Mouse (Mus musculus) left cerebral cortex, postnatal 4 days (tissue): ENCODE measurements around the gene Fbxl20. TPM values are rescaled to one million over a fixed set of nuclear protein-coding genes. Genes with fewer than 3 reads are reported as not detected.

ENCODE experiments used
- DNase-seq: peaks from one replicate; pipeline ENCODE4 v3.0.0-alpha.2; 2022
- intact Hi-C: fragments of 180-260 bp; cut with DNase I; formaldehyde crosslinking; loops from one replicate; pipeline ENCODE4 v1.15.1; 2025
- total RNA-seq, 2 experiments: library from RNA; stranded (reverse); gene quantifications; 2 replicates each; pipeline ENCODE4 v1.2.3; 2021

The Fbxl20 gene
- total RNA-seq, 2 experiments from 2014 or later: 24.4 to 27.5 TPM

DNA sequence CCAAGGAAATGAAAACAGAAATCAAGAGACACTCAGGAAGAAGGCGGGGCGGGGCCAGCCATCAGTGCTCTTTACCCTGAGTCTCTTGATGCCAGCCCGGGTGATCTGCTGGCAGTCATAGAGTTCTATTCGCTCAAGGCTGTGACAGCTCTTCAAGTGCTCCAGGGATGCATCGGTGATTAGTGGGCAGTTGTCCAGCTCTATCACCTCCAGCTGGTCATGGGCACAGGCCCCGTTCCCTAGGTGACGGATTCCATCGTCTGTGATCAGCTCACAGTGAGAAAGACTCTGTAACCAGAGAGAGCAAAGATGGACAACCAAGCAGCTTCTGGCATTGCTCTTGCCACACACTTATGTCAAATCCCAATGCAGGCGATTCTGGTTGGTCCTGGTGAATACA, 59.6 kb downstream of the Fbxl20 start:
- DNase-seq: peak; percentile 37
- intact Hi-C loops: no loop called here

DNA sequence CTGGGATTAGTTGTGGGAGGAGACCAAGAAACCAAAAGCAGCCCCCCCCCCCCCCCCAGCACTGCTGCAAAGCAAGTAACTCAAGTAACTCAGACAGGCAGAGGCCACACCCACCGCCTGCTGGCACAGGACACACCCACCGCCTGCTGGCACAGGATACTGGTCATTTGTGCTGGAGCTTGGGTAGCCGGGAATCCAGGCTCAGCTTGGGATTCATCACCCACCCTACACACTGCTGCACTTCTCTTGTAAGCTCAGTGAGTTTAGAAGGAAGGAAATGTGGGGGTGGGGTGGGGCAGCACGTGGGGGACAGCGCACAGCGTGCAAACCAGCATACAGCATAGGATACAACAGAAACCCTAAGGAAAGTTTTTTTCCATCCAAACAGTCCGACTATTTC, 62.0 kb downstream of the Fbxl20 start:
- intact Hi-C loops: no loop called here
- peak; percentile 56 for DNase-seq

GRCm38 (mm10) chr11:98086574-98086973, 63.6 kb downstream of the Fbxl20 start:
- no peak for DNase-seq
- intact Hi-C loops: no loop called here

DNA sequence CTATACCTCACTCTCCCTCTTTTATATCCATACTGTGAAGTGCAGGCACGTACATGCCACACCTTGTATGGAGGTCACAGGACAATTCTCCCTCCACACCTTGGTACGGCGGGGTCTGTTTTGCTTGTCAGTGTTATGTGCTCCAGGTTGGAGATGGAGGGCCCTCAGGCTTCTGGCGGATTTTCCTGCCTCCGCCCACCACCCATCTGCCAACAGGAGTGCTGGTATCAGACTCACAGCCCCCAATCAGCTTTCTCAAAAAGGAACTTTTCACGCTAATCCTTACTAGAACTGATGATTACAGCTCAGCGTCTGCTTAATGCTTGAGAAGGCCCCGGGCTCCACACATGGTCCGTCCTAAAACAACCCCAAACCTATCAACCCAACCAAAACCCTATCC, 64.1 kb downstream of the Fbxl20 start:
- DNase-seq: no peak
- intact Hi-C loops: no loop called here

- intact Hi-C loops: no loop called here
- DNase-seq: no peak
Measured at GRCm38 (mm10) chr11:98082745-98083144, 67.5 kb downstream of the Fbxl20 start.

DNA sequence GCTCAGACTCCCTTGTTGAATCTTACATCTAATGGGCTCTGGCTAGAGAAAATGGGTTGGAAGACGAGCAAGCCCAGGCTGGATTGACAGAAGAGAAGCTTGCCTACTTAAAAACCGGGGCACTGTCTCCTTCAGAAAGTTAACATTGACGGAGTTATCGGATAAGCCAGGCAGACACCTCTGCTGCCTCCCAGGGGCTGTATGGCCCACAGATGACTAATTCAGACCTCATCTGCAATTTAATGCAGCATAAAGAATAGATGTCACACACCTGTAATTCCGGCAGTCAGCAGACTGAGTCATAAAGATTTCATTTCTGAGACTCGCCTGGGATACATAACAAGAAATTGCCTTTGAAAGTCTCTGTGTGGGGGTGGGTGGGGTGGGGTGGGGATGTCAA, 69.8 kb downstream of the Fbxl20 start:
- intact Hi-C loops: no loop called here
- DNase-seq: no peak

DNA sequence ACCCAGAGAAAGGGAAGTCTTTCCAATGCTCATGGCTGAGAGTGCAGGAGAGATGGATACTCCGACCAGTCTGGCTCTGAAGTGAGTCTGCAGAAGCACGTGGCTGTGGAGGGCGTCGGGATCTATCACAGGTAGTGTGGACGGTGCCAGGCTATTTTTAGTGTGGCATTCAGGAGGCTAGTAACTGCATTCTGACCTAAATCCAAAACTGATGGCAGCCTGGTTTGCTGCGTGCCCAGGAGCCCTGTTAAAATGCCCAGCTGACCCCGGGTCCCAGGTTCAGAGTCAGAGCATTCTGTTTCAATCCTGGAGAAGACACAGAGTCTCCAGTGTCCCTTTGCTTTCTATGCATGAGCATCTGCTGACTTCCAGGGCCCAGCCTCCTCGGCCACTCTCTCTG, 73.1 kb downstream of the Fbxl20 start:
- no peak for DNase-seq
- intact Hi-C loops: loop anchor here (10.0 kb wide), 1 partner anchor 172 kb away; no protein-coding TSS in a partner anchor

- peak; percentile 91 for DNase-seq
- intact Hi-C loops: loop anchor here (2.0 to 10.0 kb wide), 2 partner anchors 45 to 171 kb away; no protein-coding TSS in a partner anchor
Measured at GRCm38 (mm10) chr11:98075195-98075808, 74.9 kb downstream of the Fbxl20 start.

DNA sequence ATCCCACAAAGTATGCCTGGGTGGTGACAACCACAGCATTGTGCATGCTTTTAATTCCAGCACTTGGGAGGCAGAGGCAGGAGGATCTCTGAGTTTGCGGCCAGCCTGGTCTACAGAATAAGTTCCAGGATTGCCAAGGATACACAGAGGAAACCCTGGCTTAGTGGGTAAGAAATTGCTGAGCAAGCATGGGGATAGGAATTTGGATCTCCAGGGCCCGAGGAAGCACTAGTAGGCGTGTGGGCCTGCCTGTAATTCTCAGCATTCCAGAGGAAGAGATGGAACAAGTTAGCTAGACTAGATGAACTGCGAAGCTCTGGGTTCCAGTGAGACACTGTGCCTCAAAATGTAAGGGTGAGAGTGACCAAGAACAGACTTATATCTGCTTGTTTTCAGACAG, 76.8 kb downstream of the Fbxl20 start:
- intact Hi-C loops: loop anchor here (10.0 kb wide), 1 partner anchor 169 kb away; no protein-coding TSS in a partner anchor
- no peak for DNase-seq

- intact Hi-C loops: no loop called here
- no peak for DNase-seq
Measured at GRCm38 (mm10) chr11:98067255-98067654, 82.9 kb downstream of the Fbxl20 start.

DNA sequence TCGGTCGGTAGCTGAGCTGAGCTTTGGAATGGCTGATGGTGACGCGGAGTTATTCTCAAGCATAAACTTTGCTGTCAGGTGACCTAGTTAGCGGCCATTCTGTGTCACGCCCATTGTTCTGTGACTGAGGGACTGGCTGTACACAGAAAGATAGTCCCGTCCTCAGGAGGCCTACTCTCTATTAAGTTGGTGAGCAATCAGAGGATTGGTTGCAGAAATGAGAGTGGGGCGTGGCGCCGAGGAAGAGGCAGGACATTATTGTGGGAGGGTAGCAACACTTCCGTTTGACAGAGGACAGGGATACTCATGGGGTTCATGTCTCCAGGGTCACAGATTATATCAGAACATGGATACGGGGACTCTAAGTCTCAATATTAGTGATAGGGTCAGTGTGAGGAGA, 84.0 kb downstream of the Fbxl20 start:
- DNase-seq: no peak
- intact Hi-C loops: no loop called here

DNA sequence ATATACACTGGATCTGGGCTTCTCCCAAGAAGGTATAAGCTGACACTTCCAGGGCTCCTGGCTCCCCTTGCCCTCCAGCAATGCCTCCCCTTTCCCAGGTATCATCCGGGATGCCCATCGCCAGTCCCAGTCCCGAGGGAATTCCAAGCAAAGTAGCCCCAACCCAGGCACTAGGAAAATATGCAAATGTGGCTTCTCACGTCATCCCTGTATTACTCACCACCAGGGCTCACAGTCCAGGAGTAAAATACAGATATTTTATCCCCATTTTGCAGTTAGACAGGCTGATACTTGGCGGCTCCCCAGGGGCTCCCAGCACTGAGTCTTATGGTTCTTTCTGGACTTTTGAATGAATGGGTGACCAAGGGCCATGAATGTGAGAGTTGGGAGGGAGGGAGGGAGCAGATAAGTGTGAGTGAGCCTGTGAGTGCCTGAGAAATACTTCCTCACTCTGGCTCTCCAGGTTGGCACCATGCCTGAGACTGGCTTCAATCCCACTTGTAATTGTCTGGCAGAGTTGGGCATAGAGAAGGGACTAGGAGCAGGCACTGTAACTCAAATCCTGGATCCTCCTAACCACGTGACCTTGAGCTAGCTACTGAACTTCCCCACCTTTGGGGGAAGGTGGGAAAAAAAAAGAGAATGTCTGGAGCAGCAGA, 88.2 kb downstream of the Fbxl20 start:
- peak; percentile 86 for DNase-seq
- intact Hi-C loops: no loop called here

GRCm38 (mm10) chr11:98061441-98061840, 88.8 kb downstream of the Fbxl20 start:
- intact Hi-C loops: no loop called here
- no peak for DNase-seq

- DNase-seq: no peak
- intact Hi-C loops: no loop called here
Measured at GRCm38 (mm10) chr11:98060104-98060692, 90.0 kb downstream of the Fbxl20 start.

DNA sequence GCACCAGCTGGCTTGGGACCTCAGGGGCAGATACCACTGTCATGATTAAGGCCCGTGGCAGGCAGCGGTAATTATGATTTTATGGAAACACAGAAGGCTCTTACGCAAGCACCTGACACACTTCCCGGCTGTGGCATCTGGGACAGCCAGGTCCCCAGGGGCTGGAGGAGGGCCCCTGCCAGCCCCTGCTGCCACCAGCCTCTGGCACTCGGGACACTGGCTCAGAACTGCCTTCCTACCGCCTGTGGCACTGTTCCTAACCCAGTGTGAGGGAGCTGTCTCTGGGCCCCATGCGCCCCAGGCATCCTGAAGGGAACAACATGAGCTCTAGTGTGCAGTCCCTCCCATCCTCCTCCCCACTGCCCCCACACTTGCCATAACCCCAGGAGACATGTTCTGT, 90.5 kb downstream of the Fbxl20 start:
- DNase-seq: peak; percentile 53
- intact Hi-C loops: no loop called here

GRCm38 (mm10) chr11:98057998-98058397, 92.2 kb downstream of the Fbxl20 start:
- no peak for DNase-seq
- intact Hi-C loops: no loop called here

GRCm38 (mm10) chr11:98057466-98057865, 92.7 kb downstream of the Fbxl20 start:
- intact Hi-C loops: no loop called here
- DNase-seq: no peak

GRCm38 (mm10) chr11:98052989-98053834, 97.0 kb downstream of the Fbxl20 start, which contains the start of gene Stac2:
Gene Stac2 (minus strand): TSS chr11:98053462.
- intact Hi-C loops: no loop called here
- peak; percentile 79 for DNase-seq

DNA sequence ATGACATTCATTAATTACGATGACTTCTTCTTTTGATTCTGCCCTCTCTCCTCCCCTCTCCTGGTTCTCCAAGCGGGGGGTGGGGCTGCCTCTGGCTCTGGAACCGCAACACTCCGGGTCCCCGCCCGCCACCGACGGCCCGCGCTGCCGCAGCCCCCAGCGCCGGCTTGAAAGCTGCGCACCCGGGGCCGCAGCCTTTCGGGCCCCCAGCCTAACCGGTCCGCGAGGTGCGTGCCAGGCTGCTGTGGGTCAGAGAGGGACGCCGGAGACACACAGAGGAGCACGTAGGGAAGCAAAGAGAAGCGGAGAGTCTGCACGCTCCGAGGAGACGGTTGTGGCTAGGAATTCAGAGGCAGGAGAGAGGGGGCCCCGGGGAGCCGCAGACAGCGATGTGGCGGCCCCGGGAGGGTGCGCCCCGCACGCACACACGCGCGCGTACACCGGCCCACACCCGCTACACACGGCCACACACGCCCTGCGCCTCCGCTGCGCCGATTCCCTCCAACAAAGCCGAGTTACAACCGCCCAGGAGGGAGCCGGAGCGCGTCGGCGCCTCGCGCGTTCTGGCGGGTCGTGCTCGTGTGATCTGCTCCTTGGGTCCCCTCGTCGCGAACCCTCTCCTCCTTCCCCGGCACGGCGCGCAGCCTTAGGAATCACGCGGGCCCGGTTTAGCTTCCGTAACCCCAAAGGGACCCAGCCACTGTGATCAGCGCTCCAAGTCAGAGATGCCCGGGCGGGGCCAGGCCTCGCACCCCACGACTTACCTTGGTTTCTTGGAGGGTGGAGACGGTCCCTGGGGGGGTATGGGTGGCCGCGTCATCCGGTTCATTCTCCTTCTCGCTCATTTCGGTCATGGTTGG, 97.8 kb downstream of the Fbxl20 start:
- no peak for DNase-seq

GRCm38 (mm10) chr11:98051611-98052128, 98.5 kb downstream of the Fbxl20 start:
- intact Hi-C loops: no loop called here
- DNase-seq: no peak

More for the DNA sequence above, 97.8 kb downstream of the Fbxl20 start:
- intact Hi-C loops: no loop called here
